Mouse (Mus musculus) kidney, embryonic 14.5 days (tissue): ENCODE measurements around the gene Thrap3. TPM values are rescaled to one million over a fixed set of nuclear protein-coding genes. Genes with fewer than 3 reads are reported as not detected.
"Not testable (repeated sequence)": the region's sequence is repeated elsewhere in the genome, so short reads cannot be mapped to it uniquely, and the experiment has no call there.

Source experiments
- ATAC-seq: fragments of 200-750 bp; cut with Nextera tagmentation; 2 replicates; pipeline ENCODE4 v1.8.0; 2017; ENCODE audit warnings: moderate number of reproducible peaks, mild to moderate bottlenecking, moderate TSS enrichment, moderate library complexity; ENCODE audit not compliant: low FRiP score, low TSS enrichment
- H3K27ac ChIP-seq: fragments of 300-500 bp; sonication (generic); 2 replicates; pipeline ENCODE4 v1.5.1; 2014; ENCODE audit warnings: low read depth, mild to moderate bottlenecking, low read length, moderate library complexity, mixed read lengths
- H3K27me3 ChIP-seq: fragments of 300-500 bp; sonication (generic); 2 replicates; pipeline ENCODE4 v1.6.1; 2014; ENCODE audit warnings: mild to moderate bottlenecking, low read length; ENCODE audit not compliant: control insufficient read depth, insufficient read depth
- H3K36me3 ChIP-seq: fragments of 300-500 bp; sonication (generic); 2 replicates; pipeline ENCODE4 v1.6.1; 2014; ENCODE audit warnings: low read length, mixed read lengths; ENCODE audit not compliant: control insufficient read depth, insufficient read depth
- H3K4me1 ChIP-seq: fragments of 300-500 bp; sonication (generic); 2 replicates; pipeline ENCODE4 v1.6.1; 2014; ENCODE audit warnings: low read length, mixed read lengths; ENCODE audit not compliant: control insufficient read depth, insufficient read depth
- H3K4me2 ChIP-seq: fragments of 300-500 bp; sonication (generic); replicated peaks from 2 replicates; pipeline ENCODE4 v1.6.1; 2014; ENCODE audit warnings: low read depth, mild to moderate bottlenecking, low read length
- H3K4me3 ChIP-seq: fragments of 300-500 bp; sonication (generic); 2 replicates; pipeline ENCODE4 v1.5.1; 2014; ENCODE audit warnings: mild to moderate bottlenecking, low read length
- H3K9ac ChIP-seq: fragments of 300-500 bp; sonication (generic); 2 replicates; pipeline ENCODE4 v1.6.1; 2014; ENCODE audit warnings: low read depth, mild to moderate bottlenecking, low read length, moderate library complexity
- H3K9me3 ChIP-seq: fragments of 300-500 bp; sonication (generic); 2 replicates; pipeline ENCODE4 v1.6.1; 2016; ENCODE audit warnings: low read length; ENCODE audit not compliant: control insufficient read depth
- WGBS: fragments of 180-500 bp; shearing (Covaris S2); extraction: QIAGEN DNeasy Blood & Tissue Kit; methylation state at CpG from one replicate; pipeline ENCODE4 v1.1.7; 2014; 5-methylcytosine and 5-hydroxymethylcytosine counted together
- polyA plus RNA-seq: library from polyadenylated mRNA; unstranded; fragments of >200 nt; fragmentation: Nextera tagmentation; extraction: Ambion mirVana; gene quantifications from 2 replicates; pipeline ENCODE4 v1.2.1, GENCODE M21; 2014

Gene Thrap3
- polyA plus RNA-seq, 1 experiment from 2014 or later = 281 TPM

- Histone ChIP-seq H3K4me2 (no peak overlapping the region), H3K9ac (no peak overlapping the region), H3K36me3 (peaks cover 16% of the 10 kb centered on the region), H3K9me3 (no peaks in the 10 kb centered on the region), H3K27ac (no peak overlapping the region), H3K4me1 (no peaks in the 10 kb centered on the region), H3K27me3 (no peaks in the 10 kb centered on the region), H3K4me3 (no peak overlapping the region)
- 50% methylated on average over 12 of the region's 12 CpGs for WGBS
- ATAC-seq = 0 out of 2 replicates have a peak, but pooled peaks have one; percentile 20
Measured at GRCm38 (mm10) chr4:126226640-126227039, 24.1 kb upstream of the Thrap3 start.

GRCm38 (mm10) chr4:126222631-126223030, 20.1 kb upstream of the Thrap3 start:
- 90% methylated on average over 11 of the region's 11 CpGs for WGBS
- Histone ChIP-seq H3K4me1 (no peaks in the 10 kb centered on the region), H3K4me3 (no peak overlapping the region), H3K9ac (no peak overlapping the region), H3K27ac (no peak overlapping the region), H3K27me3 (no peaks in the 10 kb centered on the region), H3K36me3 (no peaks in the 10 kb centered on the region), H3K9me3 (no peaks in the 10 kb centered on the region), H3K4me2 (no peak overlapping the region)
- ATAC-seq = no peak

GRCm38 (mm10) chr4:126220045-126220444, 17.5 kb upstream of the Thrap3 start:
- Histone ChIP-seq H3K27ac (no peak overlapping the region), H3K4me1 (no peaks in the 10 kb centered on the region), H3K4me3 (no peak overlapping the region), H3K4me2 (no peak overlapping the region), H3K9ac (no peak overlapping the region), H3K36me3 (no peaks in the 10 kb centered on the region), H3K9me3 (no peaks in the 10 kb centered on the region), H3K27me3 (no peaks in the 10 kb centered on the region)
- ATAC-seq = no peak
- 91% methylated on average over 10 of the region's 10 CpGs for WGBS

- H3K4me2 ChIP-seq, H3K27ac ChIP-seq, H3K27me3 ChIP-seq, H3K4me1 ChIP-seq, H3K36me3 ChIP-seq, H3K4me3 ChIP-seq, H3K9me3 ChIP-seq, ATAC-seq, H3K9ac ChIP-seq: not testable (repeated sequence)
- 77% methylated on average over 3 of the region's 3 CpGs for WGBS
Measured at GRCm38 (mm10) chr4:126219540-126219939, 17.0 kb upstream of the Thrap3 start.

- Histone ChIP-seq H3K9ac (no peak overlapping the region), H3K27me3 (no peaks in the 10 kb centered on the region), H3K4me3 (no peak overlapping the region), H3K27ac (no peak overlapping the region), H3K9me3 (no peaks in the 10 kb centered on the region), H3K36me3 (no peaks in the 10 kb centered on the region), H3K4me1 (no peaks in the 10 kb centered on the region), H3K4me2 (no peak overlapping the region)
- WGBS = 88% methylated on average over 6 of the region's 6 CpGs
- no peak for ATAC-seq
Measured at GRCm38 (mm10) chr4:126217771-126218170, 15.2 kb upstream of the Thrap3 start.

GRCm38 (mm10) chr4:126207081-126207480, 4.5 kb upstream of the Thrap3 start:
- Histone ChIP-seq H3K4me1 (no peaks in the 10 kb centered on the region), H3K27ac (no peak overlapping the region), H3K9ac (no peak overlapping the region), H3K4me2 (no peak overlapping the region), H3K4me3 (no peak overlapping the region), H3K27me3 (no peaks in the 10 kb centered on the region), H3K9me3 (no peaks in the 10 kb centered on the region), H3K36me3 (no peaks in the 10 kb centered on the region)
- 69% methylated on average over 6 of the region's 6 CpGs for WGBS
- no peak for ATAC-seq

GRCm38 (mm10) chr4:126205386-126205785, 2.8 kb upstream of the Thrap3 start:
- Histone ChIP-seq H3K27ac (no peak overlapping the region), H3K9me3 (no peaks in the 10 kb centered on the region), H3K36me3 (no peaks in the 10 kb centered on the region), H3K4me1 (peaks cover 3% of the 10 kb centered on the region), H3K4me3 (no peak overlapping the region), H3K27me3 (no peaks in the 10 kb centered on the region), H3K9ac (no peak overlapping the region), H3K4me2 (no peak overlapping the region)
- WGBS = 91% methylated on average over 1 of the region's 1 CpGs
- no peak for ATAC-seq

- Histone ChIP-seq H3K27me3 (no peaks in the 10 kb centered on the region), H3K27ac (no peak overlapping the region), H3K9ac (no peak overlapping the region), H3K4me3 (no peak overlapping the region), H3K4me2 (no peak overlapping the region), H3K4me1 (peaks cover 10% of the 10 kb centered on the region), H3K9me3 (no peaks in the 10 kb centered on the region), H3K36me3 (no peaks in the 10 kb centered on the region)
- WGBS = 81% methylated on average over 12 of the region's 12 CpGs
- no peak for ATAC-seq
Measured at GRCm38 (mm10) chr4:126204661-126205230, 2.2 kb upstream of the Thrap3 start.

- 78% methylated on average over 8 of the region's 8 CpGs for WGBS
- Histone ChIP-seq H3K4me3 (no peak overlapping the region), H3K4me1 (peaks cover 11% of the 10 kb centered on the region), H3K36me3 (no peaks in the 10 kb centered on the region), H3K27ac (peak overlapping the region; percentile 98; the same call in 1 of the 2 replicates), H3K9me3 (no peaks in the 10 kb centered on the region), H3K9ac (no peak overlapping the region), H3K27me3 (no peaks in the 10 kb centered on the region), H3K4me2 (no peak overlapping the region)
- no peak for ATAC-seq
Measured at GRCm38 (mm10) chr4:126204016-126204415, 1.5 kb upstream of the Thrap3 start.
